Mouse (Mus musculus) ovary, adult 18-20 months (tissue): ENCODE results near the gene G430095P16Rik.

ENCODE experiments used
- DNase-seq: peaks from one replicate; pipeline ENCODE4 v3.0.0; 2022; ENCODE audit warnings: low spot score, mixed read lengths

Gene G430095P16Rik

GRCm38 (mm10) chr8:84722850-84723570, at the start of gene G430095P16Rik:
Gene G430095P16Rik, plus strand, starts transcription at chr8:84723007.
- peak; percentile 74 for DNase-seq

- DNase-seq, result no peak
Measured at GRCm38 (mm10) chr8:84677305-84677704, 45.5 kb upstream of the G430095P16Rik start.

DNA sequence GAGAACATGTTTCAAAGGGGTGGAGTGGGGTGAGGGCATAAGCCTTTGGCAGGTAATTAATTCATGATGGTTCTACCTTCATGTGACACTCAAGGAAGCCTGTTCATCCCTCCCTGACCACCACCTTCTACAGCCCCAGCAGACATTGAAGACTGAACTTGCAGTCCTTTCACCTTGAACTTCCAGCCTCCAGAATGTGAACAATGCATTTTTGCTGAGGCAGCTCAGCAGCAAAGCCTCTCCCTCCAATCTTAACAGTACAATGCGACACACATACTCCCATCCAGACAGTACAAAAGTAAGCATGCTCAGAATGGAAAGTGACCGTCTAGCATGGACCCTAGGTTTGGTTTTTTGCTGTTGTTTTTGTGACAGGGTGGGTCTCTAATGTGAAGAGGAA, 41.3 kb upstream of the G430095P16Rik start:
- no peak for DNase-seq

DNA sequence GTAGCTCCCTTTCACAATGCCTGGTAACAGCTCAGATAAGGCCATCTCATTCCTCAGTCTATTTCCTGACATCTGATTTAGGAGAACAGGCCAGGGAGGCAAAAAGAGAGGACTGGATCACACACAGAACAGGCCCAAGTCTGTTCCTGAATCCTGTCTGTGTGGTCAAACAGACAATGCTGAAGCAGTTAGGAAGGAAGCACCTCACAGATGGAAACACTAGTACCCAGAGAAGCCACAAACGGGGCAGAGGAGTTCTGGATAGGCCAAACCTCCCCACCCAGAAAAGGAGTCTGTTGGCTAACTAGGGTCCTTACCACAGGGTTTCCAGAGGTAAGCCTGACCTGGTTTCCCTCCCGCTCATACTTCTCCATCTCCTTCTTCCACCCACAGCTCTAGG, 40.5 kb upstream of the G430095P16Rik start:
- no peak for DNase-seq

- DNase-seq, result no peak
Measured at GRCm38 (mm10) chr8:84684537-84684936, 38.3 kb upstream of the G430095P16Rik start.

GRCm38 (mm10) chr8:84686191-84687002, 36.4 kb upstream of the G430095P16Rik start, which contains the start of gene Trmt1:
Gene Trmt1, plus strand, starts transcription at chr8:84686307.
- DNase-seq, result no peak

DNA sequence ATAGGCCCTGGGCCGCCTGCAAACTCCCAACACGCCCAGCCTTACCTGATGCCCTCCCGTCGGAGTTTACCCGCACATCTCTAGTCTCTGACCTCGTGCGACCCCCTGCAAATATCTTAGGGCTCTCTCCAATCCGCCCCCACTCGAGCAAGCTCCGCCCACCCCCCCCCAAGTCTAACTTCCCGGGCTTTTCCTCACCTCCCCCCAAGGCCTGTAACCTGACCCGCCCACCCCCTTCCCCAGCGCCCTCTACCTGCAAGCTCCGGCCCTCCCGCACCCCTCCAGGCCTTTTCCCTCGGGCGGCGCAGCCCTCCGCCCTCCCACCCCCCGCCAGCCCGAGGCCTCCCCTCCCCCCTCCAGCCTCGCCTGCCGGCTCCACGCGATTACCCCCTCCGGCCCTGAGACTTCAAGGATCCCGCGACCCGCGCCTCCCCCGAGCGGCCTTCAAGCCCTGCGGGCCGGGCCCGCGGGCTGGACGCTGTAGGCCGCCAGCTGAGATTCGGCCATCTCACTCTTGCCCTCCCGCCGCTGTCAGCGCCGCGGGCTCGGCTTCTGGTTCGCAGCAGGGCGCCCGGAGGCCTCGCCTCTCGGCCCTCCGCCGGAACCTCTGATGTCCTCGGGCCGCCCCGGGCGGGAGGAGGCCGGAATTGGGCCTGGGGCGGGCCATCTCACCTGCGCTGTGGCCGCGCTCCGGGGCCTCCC, 35.7 kb upstream of the G430095P16Rik start:
- DNase-seq, result peak; percentile 64

DNA sequence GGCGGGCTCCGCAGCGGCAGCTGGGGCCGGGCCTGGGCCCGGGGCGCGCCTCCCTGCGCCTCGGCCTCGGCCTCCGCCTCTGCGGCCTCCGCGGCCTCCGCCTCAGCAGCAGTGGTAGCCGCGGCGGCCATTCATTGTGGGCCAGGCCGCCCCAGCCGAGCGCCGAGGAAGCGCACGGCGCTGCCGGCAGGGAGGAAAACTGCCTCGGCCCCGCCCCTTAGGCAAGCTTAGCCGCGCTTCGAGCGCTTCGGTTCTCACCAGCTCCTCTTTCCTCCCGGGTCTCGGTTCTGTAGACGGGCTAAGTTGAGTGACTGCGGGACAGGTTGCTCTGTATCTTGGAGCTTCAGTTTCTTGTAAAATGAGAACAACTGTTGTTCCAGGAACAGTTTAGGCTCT, 35.1 kb upstream of the G430095P16Rik start, which contains the start of gene Nacc1:
Gene Nacc1 (minus strand): TSS at position 158 of the 396 bp plus-strand sequence.
- DNase-seq, result peak; percentile 78

GRCm38 (mm10) chr8:84689091-84689915, 33.5 kb upstream of the G430095P16Rik start:
- peak; percentile 85 for DNase-seq

- no peak for DNase-seq
Measured at GRCm38 (mm10) chr8:84693332-84693731, 29.5 kb upstream of the G430095P16Rik start.

GRCm38 (mm10) chr8:84695140-84695539, 27.7 kb upstream of the G430095P16Rik start:
- DNase-seq, result no peak

- DNase-seq, result no peak
Measured at GRCm38 (mm10) chr8:84697166-84698130, 25.4 kb upstream of the G430095P16Rik start.

DNA sequence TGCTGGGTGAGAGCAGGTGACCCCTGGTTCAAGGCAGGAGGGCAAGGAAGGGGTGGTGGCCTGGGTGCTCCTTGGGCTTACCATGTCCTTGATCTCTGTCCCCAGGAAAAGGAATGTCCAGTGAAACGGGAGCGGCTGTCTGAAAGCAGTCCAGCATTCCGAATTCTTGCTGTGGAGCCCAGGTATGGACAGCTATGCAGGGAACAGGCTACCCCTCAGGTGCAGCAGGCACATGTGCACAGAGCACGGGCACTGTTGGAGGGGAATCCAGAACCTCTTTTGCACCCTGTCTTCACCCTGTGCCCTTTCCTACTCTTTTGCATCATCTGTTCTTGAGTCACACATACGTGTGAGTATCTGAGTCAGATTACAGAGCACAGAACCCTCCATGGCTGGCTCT, 24.5 kb upstream of the G430095P16Rik start:
- DNase-seq, result no peak

- DNase-seq, result no peak
Measured at GRCm38 (mm10) chr8:84698929-84699401, 23.8 kb upstream of the G430095P16Rik start.

GRCm38 (mm10) chr8:84699861-84700322, 22.9 kb upstream of the G430095P16Rik start:
- no peak for DNase-seq

DNA sequence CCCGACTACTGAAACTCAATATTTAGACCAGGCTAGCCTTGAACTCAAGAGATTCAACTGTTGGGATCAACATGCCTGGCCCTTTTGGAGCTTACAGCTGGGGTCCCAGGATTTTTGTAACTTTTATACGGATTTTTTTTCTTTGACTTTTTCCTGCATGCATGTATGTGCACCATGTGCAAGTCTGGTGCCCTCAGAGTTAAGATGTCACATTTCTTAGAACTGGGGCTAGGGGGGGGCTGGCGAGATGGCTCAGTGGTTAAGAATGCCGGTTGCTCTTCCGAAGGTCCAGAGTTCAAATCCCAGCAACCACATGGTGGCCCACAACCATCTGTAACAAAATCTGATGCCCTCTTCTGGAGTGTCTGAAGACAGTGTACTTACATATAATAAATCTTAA, 22.3 kb upstream of the G430095P16Rik start:
- DNase-seq, result no peak

DNA sequence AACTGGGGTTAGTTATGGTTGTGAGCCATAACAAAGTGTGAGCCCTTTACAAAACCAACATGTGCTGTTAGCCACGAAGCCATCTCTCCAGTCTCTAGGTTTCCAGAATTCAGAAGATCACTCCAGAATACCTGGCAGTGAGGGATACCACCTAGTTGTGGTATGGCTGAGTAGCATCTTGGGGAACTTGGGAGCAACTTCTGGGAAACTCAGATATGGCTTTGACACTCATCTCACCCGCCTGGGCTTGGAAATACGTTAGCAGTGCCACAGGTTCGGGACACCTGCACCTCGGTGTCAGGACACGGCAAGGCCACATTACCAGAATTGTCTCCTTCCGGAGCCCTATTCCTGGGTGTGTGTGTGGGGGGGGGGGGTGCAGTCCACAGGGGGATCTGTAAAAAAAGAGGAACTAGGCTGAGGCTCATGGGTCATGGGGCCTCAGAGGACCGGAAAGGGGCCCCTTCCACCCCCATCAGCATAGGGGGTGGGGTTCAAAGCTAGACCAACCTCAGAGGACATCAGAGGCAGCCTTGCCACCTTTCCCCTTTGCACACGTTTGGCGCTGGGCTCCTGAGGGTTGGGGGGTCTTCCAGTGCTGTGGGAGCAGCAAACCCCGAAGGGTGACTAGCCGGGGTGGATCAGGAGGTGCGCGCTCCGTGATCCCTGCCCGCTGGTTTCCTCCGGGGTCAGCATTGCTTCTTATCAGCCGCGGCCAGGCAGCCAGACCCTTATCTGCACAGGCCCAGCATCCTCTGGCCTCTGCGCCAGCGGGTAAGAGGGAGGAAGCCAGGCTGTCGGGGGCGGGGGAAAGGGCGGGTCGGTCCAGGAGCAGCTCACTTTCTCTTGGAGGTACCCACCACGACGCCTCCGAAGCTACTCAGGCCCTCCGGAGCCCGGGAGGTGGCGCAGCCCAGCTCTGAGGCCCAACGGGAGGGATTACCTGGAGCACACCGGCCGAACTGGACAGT, 21.6 kb upstream of the G430095P16Rik start, which contains the start of gene Lyl1:
Gene Lyl1 (plus strand): TSS at position 517 of the 971 bp plus-strand sequence.
- DNase-seq, result no peak

DNA sequence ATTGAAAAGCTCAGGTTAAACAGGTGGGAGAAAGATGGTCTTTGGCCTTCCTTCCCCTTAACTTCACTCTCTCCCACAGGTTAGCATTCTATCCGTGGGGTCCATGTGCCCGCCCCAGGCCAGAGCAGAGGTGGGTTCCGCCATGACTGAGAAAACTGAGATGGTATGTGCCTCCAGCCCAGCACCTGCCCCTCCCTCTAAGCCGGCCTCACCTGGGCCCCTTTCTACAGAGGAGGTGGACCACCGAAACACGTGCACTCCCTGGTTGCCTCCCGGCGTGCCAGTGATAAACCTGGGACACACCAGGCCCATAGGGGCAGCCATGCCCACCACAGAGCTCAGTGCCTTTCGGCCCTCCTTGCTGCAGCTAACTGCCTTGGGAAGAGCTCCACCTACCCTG, 20.2 kb upstream of the G430095P16Rik start:
- DNase-seq, result no peak

DNA sequence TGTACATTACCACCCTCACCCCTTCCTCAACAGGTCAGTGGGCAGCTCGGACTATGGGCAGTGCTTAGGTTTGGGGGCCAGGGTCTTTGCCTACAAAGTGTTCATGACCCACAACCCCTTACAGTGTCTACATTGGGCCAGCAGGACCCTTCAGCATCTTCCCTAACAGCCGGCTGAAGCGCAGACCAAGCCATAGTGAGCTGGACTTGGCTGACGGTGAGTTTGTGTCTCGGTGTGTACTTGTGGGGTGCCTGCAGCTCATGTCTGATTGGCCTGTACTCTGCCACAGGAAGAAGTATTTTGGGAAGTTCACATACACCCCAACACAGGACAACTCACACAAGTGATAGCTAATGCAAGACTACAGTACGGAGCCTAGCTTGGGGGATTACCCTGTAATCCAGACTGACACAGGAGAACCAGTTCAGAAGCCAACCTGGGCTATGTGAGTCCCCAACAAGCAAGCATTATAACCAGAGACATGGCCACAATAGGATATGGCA, 19.8 kb upstream of the G430095P16Rik start:
- DNase-seq, result no peak
